Mouse (Mus musculus) bone marrow macrophage, adult 2 months (primary cell): ENCODE measurements at regions not wholly inside any gene's neighbourhood (a gene's known extent, or its start where the extent isn't known, plus 50 kb on each side); places are given as distances from the start of the nearest gene placed in this dataset.

ENCODE experiments used
- CTCF ChIP-seq: IDR thresholded peaks from 2 replicates; pipeline ENCODE4 v1.5.1; 2012; ENCODE audit warnings: low read depth, mild to moderate bottlenecking, low read length, moderate library complexity
- POLR2A ChIP-seq: IDR thresholded peaks from 2 replicates; pipeline ENCODE4 v1.6.1; 2012; ENCODE audit warnings: mild to moderate bottlenecking, low read depth, low read length, borderline replicate concordance

- TF ChIP-seq POLR2A = no peak
- TF ChIP-seq CTCF = no peak
These were observed 355.7 kb upstream of the Zfp386 start for GRCm38 (mm10) chr12:115691801-115692200.
